Mouse (Mus musculus) liver, embryonic 14.5 days (tissue): ENCODE data around the gene Slc17a6.

Source experiments
- CTCF ChIP-seq: IDR thresholded peaks from 2 replicates; pipeline ENCODE4 v1.5.1; 2016; ENCODE audit warnings: antibody characterized with exemption, low read depth, control low read depth
- EP300 ChIP-seq: IDR thresholded peaks from 2 replicates; pipeline ENCODE4 v1.6.1; 2016; ENCODE audit warnings: antibody characterized with exemption, low read depth

GRCm38 (mm10) chr7:51617941-51618340, 3.9 kb upstream of the Slc17a6 start:
- TF ChIP-seq EP300 (no peak), CTCF (no peak)
